Mouse (Mus musculus): ENCODE measurements around the gene Fbxo47.
A peak's percentile ranks its signal among the peaks of the same experiment; 100 is the strongest.

The Fbxo47 gene

GRCm38 (mm10) chr11:97812491-97812921, 71.4 kb downstream of the Fbxo47 start:
- DNase-seq (ENCODE audit: low spot score), result peak; percentile 35

- no peak for DNase-seq (ENCODE audit: low spot score)
Measured at GRCm38 (mm10) chr11:97811569-97812362, 72.2 kb downstream of the Fbxo47 start.

GRCm38 (mm10) chr11:97810970-97811369, 73.0 kb downstream of the Fbxo47 start:
- DNase-seq (ENCODE audit: low spot score), result no peak

- DNase-seq (ENCODE audit: low spot score), result no peak
Measured at GRCm38 (mm10) chr11:97810356-97810755, 73.6 kb downstream of the Fbxo47 start.

- no peak for DNase-seq (ENCODE audit: low spot score)
Measured at GRCm38 (mm10) chr11:97809235-97810121, 74.5 kb downstream of the Fbxo47 start.

- peak; percentile 40 for DNase-seq (ENCODE audit: low spot score)
Measured at GRCm38 (mm10) chr11:97808621-97809234, 75.2 kb downstream of the Fbxo47 start.

GRCm38 (mm10) chr11:97808093-97808492, 75.9 kb downstream of the Fbxo47 start:
- DNase-seq (ENCODE audit: low spot score), result no peak

- no peak for DNase-seq (ENCODE audit: low spot score)
Measured at GRCm38 (mm10) chr11:97807626-97808025, 76.3 kb downstream of the Fbxo47 start.

GRCm38 (mm10) chr11:97806613-97806964, 77.4 kb downstream of the Fbxo47 start:
- DNase-seq (ENCODE audit: low spot score), result no peak

- peak; percentile 43 for DNase-seq (ENCODE audit: low spot score)
Measured at GRCm38 (mm10) chr11:97805662-97806612, 78.0 kb downstream of the Fbxo47 start.

- no peak for DNase-seq (ENCODE audit: low spot score)
Measured at GRCm38 (mm10) chr11:97804841-97805661, 78.9 kb downstream of the Fbxo47 start.

GRCm38 (mm10) chr11:97803847-97804246, 80.1 kb downstream of the Fbxo47 start:
- DNase-seq (ENCODE audit: low spot score), result no peak
